Mouse (Mus musculus) regulatory T cell (primary cell): Measurements from ENCODE around the gene Ptma.

Experiments
- in situ Hi-C: fragments of 300-600 bp; cut with MboI, MseI; formaldehyde crosslinking; loops from one replicate; pipeline ENCODE4 v1.15.1; 2025; ENCODE audit warnings: high pct_unique_total_duplicates

Gene Ptma

GRCm38 (mm10) chr1:86515715-86516410, 10.7 kb upstream of the Ptma start:
- in situ Hi-C loops = no loop called here

DNA sequence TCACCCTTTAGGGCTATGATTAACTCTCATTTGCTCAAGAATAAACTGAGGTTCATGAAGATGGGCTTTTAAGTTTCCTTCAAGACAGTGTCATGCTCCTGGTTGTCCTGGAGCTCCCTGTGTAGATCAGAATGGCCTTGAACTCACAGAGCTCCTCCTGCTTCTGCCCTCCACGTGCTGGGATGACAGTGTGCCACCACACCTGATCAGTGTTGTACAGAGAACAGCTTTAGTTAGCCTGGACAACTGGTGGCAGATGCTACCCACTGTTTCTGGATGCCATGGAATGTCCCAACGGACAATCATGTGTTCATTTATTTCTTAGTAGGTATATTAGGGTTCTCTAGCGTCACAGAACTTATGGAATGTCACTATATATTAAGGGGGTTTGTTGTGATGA, 9.4 kb upstream of the Ptma start:
- in situ Hi-C loops = no loop called here

DNA sequence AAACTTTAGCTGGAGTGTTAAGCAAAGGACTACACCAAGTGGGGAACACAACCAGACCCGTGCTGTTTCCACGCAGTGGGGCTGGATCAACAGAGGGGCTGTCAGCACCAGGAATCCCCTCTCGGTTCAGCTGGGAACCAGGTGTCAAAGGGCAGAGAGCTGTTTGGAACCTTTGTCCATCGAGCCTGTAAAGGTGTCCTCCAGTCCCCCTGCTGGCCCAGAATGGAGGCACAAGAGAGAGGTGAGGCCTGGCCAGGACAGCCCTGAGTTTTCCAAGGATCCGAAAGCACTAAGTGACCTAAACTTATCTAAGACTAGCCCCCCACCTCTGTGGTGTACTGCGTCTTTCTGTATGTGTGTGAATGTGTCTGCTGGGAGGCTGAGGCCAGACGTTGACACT, 6.2 kb upstream of the Ptma start:
- in situ Hi-C loops = loop anchor here (5.0 kb wide), 1 partner anchor 78 kb away; no protein-coding TSS in a partner anchor

DNA sequence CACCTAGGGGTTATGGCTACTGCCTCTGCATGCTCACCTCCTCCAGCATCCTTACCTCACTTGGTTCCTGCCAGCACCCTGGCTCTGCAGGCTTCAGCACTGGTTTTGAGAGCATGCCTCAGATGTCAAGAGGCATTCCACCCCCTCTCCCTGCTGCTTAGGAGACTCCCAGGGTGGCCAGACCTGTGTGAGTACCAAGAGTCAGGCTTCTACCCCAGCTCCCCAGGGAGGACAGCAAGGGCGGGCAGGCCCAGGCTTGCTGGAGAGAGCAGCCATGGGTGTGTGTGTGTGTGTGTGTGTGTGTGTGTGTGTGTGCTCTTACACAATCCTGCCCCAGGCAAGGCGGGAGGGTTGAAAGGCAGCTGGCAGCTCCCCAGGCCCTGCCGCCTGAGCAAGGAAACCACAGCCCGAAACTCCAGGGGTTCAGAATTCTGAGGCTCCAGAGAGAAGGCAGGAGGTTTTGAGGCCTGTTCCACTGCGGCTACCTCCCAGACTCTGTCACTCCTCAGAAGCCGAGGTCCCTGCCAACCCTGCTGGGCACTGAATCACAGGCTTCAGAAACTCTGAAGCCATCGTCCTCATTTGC, 4.1 kb upstream of the Ptma start:
- in situ Hi-C loops = loop anchor here (5.0 kb wide), 1 partner anchor 80 kb away; no protein-coding TSS in a partner anchor

DNA sequence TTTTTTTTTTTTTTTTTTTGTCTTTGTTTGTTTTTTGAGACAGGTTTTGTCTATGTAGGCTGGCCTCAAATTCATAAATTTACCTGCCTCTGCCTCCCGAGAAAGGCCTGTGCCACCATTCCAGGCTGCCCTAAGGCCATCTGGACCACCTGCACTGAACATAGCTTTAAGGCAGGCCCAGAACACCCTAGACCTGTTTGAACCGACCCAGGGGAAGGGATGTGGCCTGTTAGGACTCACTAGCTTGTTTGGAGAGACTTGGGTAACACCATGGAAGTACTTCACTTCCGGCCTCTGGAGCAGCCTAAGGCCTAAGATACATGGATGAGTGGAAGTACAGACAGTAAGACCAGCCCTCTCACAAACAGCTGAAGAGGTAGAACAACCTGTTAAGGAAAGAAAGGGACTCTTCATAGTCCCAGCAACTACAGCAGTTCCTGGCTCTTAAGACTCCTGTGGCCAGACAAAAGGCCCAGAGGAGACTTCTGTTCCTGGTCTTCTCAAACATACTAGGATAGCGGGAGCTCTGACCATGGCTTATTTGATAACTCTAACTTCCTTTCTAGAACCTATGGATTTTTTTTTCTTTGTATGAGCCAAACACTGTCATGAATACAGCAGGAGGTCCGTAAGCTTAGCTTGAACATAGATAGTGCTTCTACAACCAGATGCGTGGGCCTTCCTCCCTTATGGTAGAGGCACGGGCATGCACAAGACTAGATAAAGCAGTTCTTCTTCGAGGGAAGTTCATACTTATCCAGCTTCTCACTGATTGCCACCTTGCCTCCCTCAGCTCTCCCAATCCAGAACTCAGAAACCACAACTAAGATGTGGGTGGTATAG, 2.5 kb upstream of the Ptma start:
- in situ Hi-C loops = loop anchor here (5.0 kb wide), 1 partner anchor 82 kb away; no protein-coding TSS in a partner anchor

GRCm38 (mm10) chr1:86524619-86525498, 1.7 kb upstream of the Ptma start:
- in situ Hi-C loops = loop anchor here (5.0 kb wide), 1 partner anchor 83 kb away; no protein-coding TSS in a partner anchor

GRCm38 (mm10) chr1:86525499-86526115, 919 bp upstream of the Ptma start:
- in situ Hi-C loops = no loop called here

DNA sequence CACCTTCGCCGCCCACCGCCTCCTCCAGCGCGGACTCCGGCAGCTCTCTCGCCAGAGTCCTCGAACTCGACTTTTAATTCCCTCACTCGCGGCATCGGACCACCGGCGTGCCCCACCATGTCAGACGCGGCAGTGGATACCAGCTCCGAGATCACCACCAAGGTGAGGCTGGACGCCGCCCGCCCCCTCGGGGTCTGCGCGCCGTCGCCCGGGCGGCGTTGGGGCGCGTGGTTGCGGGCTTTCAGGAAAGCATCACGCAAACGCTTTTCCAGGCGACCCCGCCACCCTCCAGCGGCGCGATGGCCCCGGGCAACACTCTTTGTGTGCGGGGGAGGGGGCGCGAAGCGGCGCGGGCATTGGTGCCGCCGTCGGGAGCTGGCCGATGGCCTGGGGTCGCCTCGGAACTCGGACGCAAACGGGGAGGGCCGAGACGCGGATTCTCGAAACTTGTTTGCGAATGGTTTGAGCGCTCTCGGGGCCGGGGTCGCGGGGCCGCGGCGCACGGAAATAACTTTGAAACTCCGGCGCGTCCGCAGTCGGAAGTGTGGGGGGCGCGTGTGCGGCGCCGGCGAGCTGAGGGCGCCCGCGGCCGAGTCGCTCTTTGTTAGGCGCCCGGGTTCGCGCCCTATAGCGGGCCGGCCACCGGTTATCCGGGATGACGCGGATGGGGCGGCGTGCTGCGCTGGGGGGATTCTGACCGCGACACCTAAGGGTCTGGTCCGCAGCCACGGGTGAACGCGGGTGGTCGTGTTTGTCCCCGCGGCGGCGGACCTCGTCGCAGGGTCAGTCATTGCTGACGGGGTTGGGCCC, 468 bp downstream of the Ptma start:
- in situ Hi-C loops = no loop called here

- in situ Hi-C loops = no loop called here
These were observed 1.3 kb downstream of the Ptma start for GRCm38 (mm10) chr1:86527599-86528486.

- in situ Hi-C loops = no loop called here
These were observed 2.1 kb downstream of the Ptma start for GRCm38 (mm10) chr1:86528571-86529180.

DNA sequence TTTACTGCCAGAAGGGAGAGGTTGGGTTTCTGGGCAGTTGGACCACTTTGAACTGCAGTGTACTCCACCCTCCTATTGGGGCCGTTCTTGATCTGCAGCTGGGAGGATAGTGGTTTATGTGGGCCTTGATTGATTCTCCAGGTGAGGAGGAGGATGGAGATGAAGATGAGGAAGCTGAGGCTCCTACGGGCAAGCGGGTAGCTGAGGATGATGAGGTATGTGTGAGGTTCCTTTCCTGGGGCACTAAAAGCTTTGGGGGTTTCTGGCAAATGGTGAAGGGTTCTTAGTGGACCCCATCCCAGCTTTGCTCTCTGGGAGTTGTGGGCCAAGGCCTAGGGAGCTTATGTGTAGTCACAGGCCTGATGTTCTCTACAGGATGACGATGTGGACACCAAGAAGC, 3.1 kb downstream of the Ptma start:
- in situ Hi-C loops = no loop called here

DNA sequence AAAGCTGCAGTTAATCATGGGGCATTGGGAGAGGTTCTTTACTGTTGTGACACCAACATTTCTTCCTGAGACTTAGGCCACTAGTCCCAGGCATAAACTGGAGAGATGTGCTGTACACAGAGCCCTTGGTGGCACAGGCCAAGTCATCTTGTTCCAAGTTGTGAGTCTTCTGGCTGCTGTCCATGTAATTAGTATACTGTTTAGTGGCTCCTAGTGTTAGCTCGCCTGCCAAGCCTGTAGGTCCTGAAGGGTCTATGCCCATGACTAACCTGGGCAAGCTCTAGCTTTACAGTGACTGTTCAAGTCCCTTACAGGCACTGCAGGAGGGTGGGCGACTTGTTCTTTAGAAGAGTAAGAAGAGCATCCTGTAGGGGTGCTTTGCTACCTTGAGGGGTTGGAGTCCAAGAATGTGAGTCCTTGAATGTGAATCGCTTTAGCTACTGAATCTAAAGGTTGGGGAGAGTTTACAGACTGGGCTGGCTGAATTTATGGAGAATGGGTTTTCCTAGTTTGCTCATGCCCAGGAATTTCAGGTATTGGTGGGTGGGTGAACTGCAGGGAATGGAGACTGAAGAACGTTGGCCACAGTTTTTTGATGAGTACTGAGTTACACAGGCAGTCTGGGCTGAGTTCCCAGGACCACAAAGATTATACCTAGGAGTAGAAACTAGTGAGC, 4.5 kb downstream of the Ptma start:
- in situ Hi-C loops = loop anchor here (5.0 kb wide), 1 partner anchor 56 kb away; no protein-coding TSS in a partner anchor

- in situ Hi-C loops = loop anchor here (5.0 kb wide), 1 partner anchor 56 kb away; no protein-coding TSS in a partner anchor
These were observed 5.2 kb downstream of the Ptma start for GRCm38 (mm10) chr1:86531547-86532321.

DNA sequence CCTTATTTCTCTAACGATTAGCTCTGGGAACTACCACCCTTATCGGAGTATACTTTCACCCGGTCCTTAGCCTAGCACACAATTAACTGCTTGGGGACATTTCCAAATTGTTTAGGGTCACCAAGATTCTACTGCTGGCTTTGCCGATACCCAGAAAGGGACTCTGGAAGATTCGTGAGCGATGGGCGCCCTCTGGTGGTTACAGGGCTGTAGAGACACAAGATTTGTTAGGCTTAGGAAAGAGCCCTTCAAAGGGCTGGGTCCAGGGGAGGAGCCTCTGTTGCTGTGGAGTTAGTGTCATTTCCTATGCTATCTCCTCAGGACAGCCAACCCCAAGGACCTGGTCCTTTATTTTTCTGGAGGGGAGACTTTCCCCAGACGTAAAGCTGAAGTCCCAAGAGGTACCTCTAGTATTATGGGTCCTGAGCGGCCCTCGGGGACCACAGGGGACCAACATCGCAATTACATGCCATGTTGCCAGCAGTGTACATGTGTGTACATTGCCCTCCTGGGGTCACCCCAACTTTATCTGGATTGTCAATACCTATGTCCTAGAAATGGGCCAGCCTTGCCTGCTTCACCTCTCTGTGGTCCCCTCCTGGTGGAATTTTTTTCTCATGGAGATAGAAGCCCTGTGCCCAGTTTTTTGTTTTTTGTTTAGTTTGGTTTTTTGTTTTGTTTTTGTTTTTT, 6.0 kb downstream of the Ptma start:
- in situ Hi-C loops = loop anchor here (5.0 kb wide), 1 partner anchor 55 kb away; no protein-coding TSS in a partner anchor

DNA sequence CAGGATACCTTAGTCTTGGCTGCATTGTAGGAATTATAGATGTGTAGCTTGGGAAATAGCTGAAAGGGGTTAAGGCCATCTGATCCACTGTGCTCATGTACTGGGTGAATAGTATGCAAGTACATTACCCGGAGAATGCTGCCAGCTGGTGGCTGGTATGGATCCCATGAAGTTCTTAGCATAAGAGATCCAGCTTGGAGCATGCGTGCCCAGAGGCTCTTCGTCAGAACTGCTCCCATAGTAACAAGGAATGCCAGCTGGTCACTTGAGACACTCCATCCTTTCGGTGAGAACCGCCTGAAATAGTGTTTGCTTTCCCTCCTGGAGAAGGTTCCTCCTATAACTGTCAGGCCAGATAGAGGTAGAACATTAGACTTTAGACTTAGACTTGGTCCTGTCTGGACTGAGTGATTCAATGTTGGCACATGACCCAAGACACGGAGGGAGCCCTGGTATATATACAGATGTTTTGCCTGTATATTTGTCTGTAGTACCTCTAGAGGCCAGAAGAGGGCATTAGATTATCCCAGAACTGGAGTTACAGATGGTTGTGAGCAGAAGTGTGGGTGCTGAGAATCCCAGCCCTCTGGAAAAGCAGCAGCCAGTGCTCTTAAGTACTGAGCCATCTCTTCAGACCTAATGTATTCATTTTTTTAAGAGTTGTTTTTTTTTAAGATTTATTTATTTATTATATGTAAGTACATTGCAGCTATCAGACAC, 7.0 kb downstream of the Ptma start:
- in situ Hi-C loops = loop anchor here (5.0 kb wide), 1 partner anchor 54 kb away; no protein-coding TSS in a partner anchor

DNA sequence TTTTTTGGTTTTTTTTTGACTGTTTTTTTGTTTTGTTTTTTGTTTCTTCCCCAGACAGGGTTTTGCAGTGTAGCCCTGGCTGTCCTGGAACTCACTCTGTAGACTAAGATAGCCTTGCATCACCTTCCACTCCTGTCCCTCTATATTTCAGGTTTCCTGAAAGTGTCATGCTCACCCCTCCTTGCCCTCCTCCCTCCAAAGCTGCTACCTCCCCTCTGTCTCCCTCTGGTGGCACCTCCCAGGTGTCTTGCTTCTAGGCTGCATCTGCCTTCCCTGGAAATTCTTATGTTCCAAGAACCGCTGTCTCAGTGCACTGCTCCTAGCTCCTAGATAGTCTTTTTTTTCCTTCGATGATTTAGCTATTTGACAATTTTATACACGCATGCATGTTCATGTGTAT, 11.9 kb downstream of the Ptma start:
- in situ Hi-C loops = loop anchor here (5.0 kb wide), 1 partner anchor 36 kb away; no protein-coding TSS in a partner anchor
